Mouse (Mus musculus) natural killer cell, adult 2 months (primary cell): Measurements from ENCODE around the gene Slc15a4.

Experiments used
- DNase-seq, 2 experiments: peaks; one replicate each; pipeline ENCODE4 v3.0.0; 2022; ENCODE audit warnings: low spot score in 2 of 2

The Slc15a4 gene

GRCm38 (mm10) chr5:127621108-127621507 lies 11.6 kb downstream of the Slc15a4 start:
- DNase-seq: peak in 1 of 2 experiments; percentile 74

GRCm38 (mm10) chr5:127620371-127620770 lies 12.3 kb downstream of the Slc15a4 start:
- DNase-seq: no peak

GRCm38 (mm10) chr5:127618834-127619233 lies 13.9 kb downstream of the Slc15a4 start:
- DNase-seq: no peak

- DNase-seq: peak; percentile 97 to 98
These were observed 15.6 kb downstream of the Slc15a4 start for GRCm38 (mm10) chr5:127616884-127617635.

- no peak for DNase-seq
These were observed 16.5 kb downstream of the Slc15a4 start for GRCm38 (mm10) chr5:127616151-127616550.

- no peak for DNase-seq
These were observed 17.2 kb downstream of the Slc15a4 start for GRCm38 (mm10) chr5:127615459-127615858.

GRCm38 (mm10) chr5:127612397-127612796 lies 20.3 kb downstream of the Slc15a4 start:
- DNase-seq: no peak

GRCm38 (mm10) chr5:127611881-127612280 lies 20.8 kb downstream of the Slc15a4 start:
- peak; percentile 38 to 60 for DNase-seq

GRCm38 (mm10) chr5:127610787-127611509 lies 21.7 kb downstream of the Slc15a4 start:
- DNase-seq: peak; percentile 38 to 80

- no peak for DNase-seq
These were observed 23.4 kb downstream of the Slc15a4 start for GRCm38 (mm10) chr5:127609191-127609714.

GRCm38 (mm10) chr5:127607507-127607906 lies 25.2 kb downstream of the Slc15a4 start:
- DNase-seq: no peak

GRCm38 (mm10) chr5:127602996-127603395 lies 29.7 kb downstream of the Slc15a4 start:
- no peak for DNase-seq

- DNase-seq: no peak
These were observed 35.8 kb downstream of the Slc15a4 start for GRCm38 (mm10) chr5:127596862-127597261.

GRCm38 (mm10) chr5:127595676-127596075 lies 37.0 kb downstream of the Slc15a4 start:
- no peak for DNase-seq

GRCm38 (mm10) chr5:127592854-127593253 lies 39.8 kb downstream of the Slc15a4 start:
- DNase-seq: no peak

GRCm38 (mm10) chr5:127592406-127592805 lies 40.3 kb downstream of the Slc15a4 start:
- DNase-seq: no peak

GRCm38 (mm10) chr5:127587854-127588253 lies 44.8 kb downstream of the Slc15a4 start:
- no peak for DNase-seq

GRCm38 (mm10) chr5:127583658-127584057 lies 49.0 kb downstream of the Slc15a4 start:
- DNase-seq: no peak

GRCm38 (mm10) chr5:127577419-127577818 lies 55.3 kb downstream of the Slc15a4 start:
- DNase-seq: no peak

- DNase-seq: no peak
These were observed 65.4 kb downstream of the Slc15a4 start for GRCm38 (mm10) chr5:127567165-127567741.

GRCm38 (mm10) chr5:127561086-127561485 lies 71.6 kb downstream of the Slc15a4 start:
- no peak for DNase-seq

- DNase-seq: no peak
These were observed 84.6 kb downstream of the Slc15a4 start for GRCm38 (mm10) chr5:127548136-127548535.
